9 mouse cellular contexts compared by ENCODE assay signal in genomic region chrX:170674229-170674771, GRCm38 (mm10). TPM values are rescaled to one million over a fixed set of nuclear protein-coding genes. Genes with fewer than 3 reads are reported as not detected.
DNase-seq lines count a peak whose midpoint lies in the region; ATAC-seq and TF ChIP-seq lines count a peak whose summit lies in the region.
"Had no signal": no experiment of that assay in that cellular context is flagged by ENCODE, and none has a peak within 500 bp of the region (broad histone marks: within the 10 kb centered on the region; RNA-seq: fewer than 3 reads in every experiment).

No protein-coding gene starts in this region.

- no peak for TF ChIP-seq CTCF in lung, postnatal 0 days (IDR thresholded peaks at IDR 0.05)
- no peak for TF ChIP-seq CTCF in hindbrain, postnatal 0 days (IDR thresholded peaks at IDR 0.05; ENCODE audit: low read depth)

- no peaks in the 10 kb centered on the region for H3K27me3 ChIP-seq in lung, postnatal 0 days (replicated peaks; ENCODE audit: insufficient read depth, low read length)
- H3K27me3 ChIP-seq in embryonic facial prominence, embryonic 14.5 days (replicated peaks; ENCODE audit: control insufficient read depth, insufficient read depth, low read length), result no peaks in the 10 kb centered on the region
- no peaks in the 10 kb centered on the region for H3K27me3 ChIP-seq in hindbrain, postnatal 0 days (ENCODE audit: insufficient read depth, low read length)
- no peaks in the 10 kb centered on the region for H3K27me3 ChIP-seq in stomach, embryonic 14.5 days (ENCODE audit: control insufficient read depth, insufficient read depth, low read length)
- H3K27me3 ChIP-seq: liver, embryonic 15.5 days had no signal

- H3K27ac ChIP-seq in lung, postnatal 0 days (ENCODE audit: low read length), result no peak overlapping the region
- H3K27ac ChIP-seq in embryonic facial prominence, embryonic 14.5 days (replicated peaks; ENCODE audit: low read depth, low read length), result no peak overlapping the region
- H3K27ac ChIP-seq in hindbrain, postnatal 0 days, result no peak overlapping the region
- no peak overlapping the region for H3K27ac ChIP-seq in stomach, embryonic 14.5 days (ENCODE audit: low read length)
- H3K27ac ChIP-seq: liver, embryonic 15.5 days had no signal

- TF ChIP-seq EP300 in lung, postnatal 0 days (IDR thresholded peaks at IDR 0.05), result no peak

- H3K4me2 ChIP-seq in lung, postnatal 0 days (replicated peaks; ENCODE audit: low read depth, low read length), result no peak overlapping the region
- no peak overlapping the region for H3K4me2 ChIP-seq in embryonic facial prominence, embryonic 14.5 days (ENCODE audit: low read depth, low read length)
- H3K4me2 ChIP-seq in hindbrain, postnatal 0 days (ENCODE audit: low read depth, low read length), result no peak overlapping the region
- H3K4me2 ChIP-seq in stomach, embryonic 14.5 days (replicated peaks; ENCODE audit: low read depth, low read length), result no peak overlapping the region
- H3K4me2 ChIP-seq: liver, embryonic 15.5 days had no signal

- ATAC-seq in lung, postnatal 0 days, result peak; percentile 53
- peak; percentile 69 for ATAC-seq in embryonic facial prominence, embryonic 14.5 days (ENCODE audit: low read depth)
- peak; percentile 68 for ATAC-seq in hindbrain, postnatal 0 days
- ATAC-seq in megakaryocyte, adult 5-6 weeks (ENCODE audit: poor library complexity, severe bottlenecking), result peak; percentile 11; the same call in 1 of the 2 replicates
- peak; percentile 64; the same call in 1 of the 2 replicates for ATAC-seq in stomach, embryonic 14.5 days (ENCODE audit: insufficient number of reproducible peaks, insufficient read depth, low FRiP score, low read depth)

- peak; percentile 22 for DNase-seq in lung, postnatal 0 days (ENCODE audit: low spot score)
- no peak for DNase-seq in lung, postnatal 36 days
- DNase-seq in adrenal gland, postnatal 4 days (ENCODE audit: low spot score in 2 of 2), result peak; percentile 3 to 6
- no peak for DNase-seq in embryonic facial prominence, embryonic 14.5 days (ENCODE audit: low spot score)
- peak; percentile 11 for DNase-seq in hindbrain, postnatal 0 days (ENCODE audit: low spot score)

- no peak overlapping the region for H3K4me3 ChIP-seq in lung, postnatal 0 days (ENCODE audit: low read depth, low read length)
- no peak overlapping the region for H3K4me3 ChIP-seq in embryonic facial prominence, embryonic 14.5 days (ENCODE audit: low read depth, low read length)
- no peak overlapping the region for H3K4me3 ChIP-seq in hindbrain, postnatal 0 days (ENCODE audit: low read length)
- no peak overlapping the region for H3K4me3 ChIP-seq in stomach, embryonic 14.5 days (ENCODE audit: low read depth, low read length)
- H3K4me3 ChIP-seq: liver, embryonic 15.5 days had no signal

- H3K9me3 ChIP-seq in lung, postnatal 0 days (ENCODE audit: low read length), result peaks cover 33% of the 10 kb centered on the region
- peaks cover 52% of the 10 kb centered on the region for H3K9me3 ChIP-seq in embryonic facial prominence, embryonic 14.5 days (ENCODE audit: control insufficient read depth, low read length)
- peaks cover 17% of the 10 kb centered on the region for H3K9me3 ChIP-seq in hindbrain, postnatal 0 days (ENCODE audit: low read length)
- peaks cover 49% of the 10 kb centered on the region for H3K9me3 ChIP-seq in stomach, embryonic 14.5 days (ENCODE audit: control insufficient read depth, low read depth, low read length)

- no peak overlapping the region for H3K9ac ChIP-seq in lung, postnatal 0 days (replicated peaks; ENCODE audit: low read depth)
- H3K9ac ChIP-seq in embryonic facial prominence, embryonic 14.5 days (ENCODE audit: low read depth, low read length), result no peak overlapping the region
- no peak overlapping the region for H3K9ac ChIP-seq in hindbrain, postnatal 0 days (replicated peaks; ENCODE audit: low read length)
- no peak overlapping the region for H3K9ac ChIP-seq in stomach, embryonic 14.5 days (replicated peaks; ENCODE audit: low read depth, low read length)
- H3K9ac ChIP-seq: liver, embryonic 15.5 days had no signal

- no peaks in the 10 kb centered on the region for H3K4me1 ChIP-seq in lung, postnatal 0 days (ENCODE audit: insufficient read depth, low read depth, low read length)
- no peaks in the 10 kb centered on the region for H3K4me1 ChIP-seq in embryonic facial prominence, embryonic 14.5 days (ENCODE audit: control insufficient read depth, insufficient read depth, low read length)
- no peaks in the 10 kb centered on the region for H3K4me1 ChIP-seq in hindbrain, postnatal 0 days (ENCODE audit: insufficient read depth, low read length)
- H3K4me1 ChIP-seq in stomach, embryonic 14.5 days (ENCODE audit: control insufficient read depth, insufficient read depth, low read length), result no peaks in the 10 kb centered on the region
- H3K4me1 ChIP-seq: liver, embryonic 15.5 days had no signal

- no peaks in the 10 kb centered on the region; the same call in 1 of the 2 replicates for H3K36me3 ChIP-seq in lung, postnatal 0 days (ENCODE audit: insufficient read depth, low read length)
- H3K36me3 ChIP-seq in embryonic facial prominence, embryonic 14.5 days (ENCODE audit: control insufficient read depth, insufficient read depth, low read length), result peaks cover 12% of the 10 kb centered on the region; the same call in 1 of the 2 replicates
- no peaks in the 10 kb centered on the region for H3K36me3 ChIP-seq in hindbrain, postnatal 0 days (ENCODE audit: insufficient read depth, low read length)
- H3K36me3 ChIP-seq in stomach, embryonic 14.5 days (ENCODE audit: control insufficient read depth, insufficient read depth, low read length), result no peaks in the 10 kb centered on the region

- WGBS in lung, postnatal 0 days, result 84% methylated on average over 21 of the region's 27 CpGs
- 77% methylated on average over 27 of the region's 27 CpGs for WGBS in embryonic facial prominence, embryonic 14.5 days
- WGBS in hindbrain, postnatal 0 days, result 89% methylated on average over 27 of the region's 27 CpGs
- 80% methylated on average over 27 of the region's 27 CpGs for WGBS in stomach, embryonic 14.5 days

RNA-seq across cellular contexts. Expression of gene Asmt, which starts 1.9 kb away (rescaled TPM):
- polyA plus RNA-seq in lung, postnatal 0 days (2015; fragmentation: Nextera tagmentation; extraction: Ambion mirVana), result not detected in 2 replicates
- under 1 TPM in 1 of 2 experiments, not detected in 1; 0.34 TPM for total RNA-seq in adrenal gland, postnatal 4 days (2021)
- not detected in 2 replicates for polyA plus RNA-seq in embryonic facial prominence, embryonic 14.5 days (2014; fragmentation: Nextera tagmentation; extraction: Ambion mirVana)
- total RNA-seq in hindbrain, postnatal 0 days (2014; rRNA removed), result not detected in 2 replicates
- polyA plus RNA-seq in hindbrain, postnatal 0 days (2015; fragmentation: Nextera tagmentation; extraction: Ambion mirVana), result not detected in 2 replicates
- total RNA-seq in megakaryocyte, adult 5-6 weeks (2015), result not detected in 2 replicates
- total RNA-seq in megakaryocyte, adult 5-6 weeks (2017), result not detected in 2 replicates
- not detected in 2 replicates for polyA plus RNA-seq in stomach, embryonic 14.5 days (2014; fragmentation: Nextera tagmentation; extraction: Ambion mirVana)
- polyA plus RNA-seq: cortical plate, adult 2 months; liver, embryonic 15.5 days had no signal

Comparison
In these comparisons a context has a peak if more than half of its experiments do, and no peak if none do; other contexts are left out.
1. DNase-seq: peak in lung, postnatal 0 days (single experiment), adrenal gland, postnatal 4 days (2 of 2) and hindbrain, postnatal 0 days (single experiment); none in lung, postnatal 36 days (single experiment) and embryonic facial prominence, embryonic 14.5 days (single experiment).
2. ATAC-seq: peak in every context shown above with its lines; median percentile 69 in embryonic facial prominence, embryonic 14.5 days; 68 in hindbrain, postnatal 0 days; 64 in stomach, embryonic 14.5 days; 53 in lung, postnatal 0 days; 11 in megakaryocyte, adult 5-6 weeks.